Mouse (Mus musculus): ENCODE data around the gene Kras.
A peak's percentile ranks its signal among the peaks of the same experiment; 100 is the strongest.

Gene Kras

GRCm38 (mm10) chr6:145187093-145188088 lies 62.6 kb downstream of the Kras start:
- DNase-seq (ENCODE audit: low spot score in 2 of 2) = peak; percentile 24 to 35

GRCm38 (mm10) chr6:145186096-145186495 lies 63.9 kb downstream of the Kras start:
- no peak for DNase-seq (ENCODE audit: low spot score in 2 of 2)

- DNase-seq (ENCODE audit: low spot score in 2 of 2) = no peak
These were observed 68.0 kb downstream of the Kras start for GRCm38 (mm10) chr6:145182044-145182443.

GRCm38 (mm10) chr6:145179665-145180064 lies 70.4 kb downstream of the Kras start:
- DNase-seq (ENCODE audit: low spot score in 2 of 2) = peak in 1 of 2 experiments; percentile 23

- no peak for DNase-seq (ENCODE audit: low spot score in 2 of 2)
These were observed 73.6 kb downstream of the Kras start for GRCm38 (mm10) chr6:145176474-145176873.

GRCm38 (mm10) chr6:145175571-145175981 lies 74.5 kb downstream of the Kras start:
- no peak for DNase-seq (ENCODE audit: low spot score in 2 of 2)

- DNase-seq (ENCODE audit: low spot score in 2 of 2) = peak in 1 of 2 experiments; percentile 28
These were observed 76.3 kb downstream of the Kras start for GRCm38 (mm10) chr6:145173781-145174191.

- DNase-seq (ENCODE audit: low spot score in 2 of 2) = no peak
These were observed 78.0 kb downstream of the Kras start for GRCm38 (mm10) chr6:145171892-145172606.

All from frontal cortex, postnatal 14 days (tissue).